Mouse (Mus musculus) gastrocnemius, adult 18-20 months (tissue): Measurements from ENCODE around the gene Ifnar1. TPM values are rescaled to one million over a fixed set of nuclear protein-coding genes. Genes with fewer than 3 reads are reported as not detected.
A peak's percentile ranks its signal among the peaks of the same experiment; 100 is the strongest.
"Not testable (repeated sequence)": the region's sequence is repeated elsewhere in the genome, so short reads cannot be mapped to it uniquely, and the experiment has no call there.

Experiments used
- DNase-seq: peaks from one replicate; pipeline ENCODE4 v3.0.0; 2021; ENCODE audit warnings: low spot score
- long read RNA-seq, 2 experiments: library from polyadenylated mRNA; stranded (forward); transcript quantifications; one replicate each; pipeline ENCODE4 v2.0.0; 2021
- total RNA-seq, 2 experiments: library from RNA; stranded (reverse); gene quantifications; 2 replicates each; pipeline ENCODE4 v1.2.3; 2021

Ifnar1 gene
- total RNA-seq, result 10 to 100 TPM in 1 of 2 experiments, 1 to 10 TPM in 1; 9.8 to 12.2 TPM
- long read RNA-seq, experiment 1, transcript Ifnar1-201 (11 exons, 3,909 nt), result major isoform, 5 of 9 reads
- long read RNA-seq, experiment 1, partial matches to known transcripts, result 0 of 9 reads
- long read RNA-seq, experiment 1, other reads (novel, unspliced or antisense), result 4 of 9 reads
- long read RNA-seq, experiment 2, transcript Ifnar1-201 (11 exons, 3,909 nt), result major isoform, 6 of 9 reads
- long read RNA-seq, experiment 2, partial matches to known transcripts, result 1 of 9 reads
- long read RNA-seq, experiment 2, other reads (novel, unspliced or antisense), result 1 of 9 reads

- DNase-seq, result peak; percentile 100
These were observed at the start of gene Ifnar1 for GRCm38 (mm10) chr16:91484808-91485700. Ifnar1 (plus strand) TSS chr16:91485238.

GRCm38 (mm10) chr16:91438081-91438480, 47.0 kb upstream of the Ifnar1 start:
- no peak for DNase-seq

DNA sequence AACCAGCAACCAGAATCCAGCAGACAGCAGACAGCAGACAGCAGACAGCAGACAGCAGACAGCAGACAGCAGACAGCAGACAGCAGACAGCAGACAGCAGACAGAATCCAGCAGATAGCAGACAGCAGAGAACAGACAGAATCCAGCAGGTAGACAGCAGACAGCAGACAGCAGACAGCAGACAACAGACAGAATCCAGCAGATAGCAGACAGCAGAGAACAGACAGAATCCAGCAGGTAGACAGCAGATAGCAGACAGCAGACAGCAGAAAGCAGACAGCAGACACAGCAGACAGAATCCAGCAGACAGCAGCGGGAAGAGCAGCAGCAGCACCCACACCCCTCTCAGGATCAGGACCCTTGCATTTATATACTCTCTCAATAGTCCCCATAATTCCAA, 46.4 kb upstream of the Ifnar1 start:
- DNase-seq, result not testable (repeated sequence)

DNA sequence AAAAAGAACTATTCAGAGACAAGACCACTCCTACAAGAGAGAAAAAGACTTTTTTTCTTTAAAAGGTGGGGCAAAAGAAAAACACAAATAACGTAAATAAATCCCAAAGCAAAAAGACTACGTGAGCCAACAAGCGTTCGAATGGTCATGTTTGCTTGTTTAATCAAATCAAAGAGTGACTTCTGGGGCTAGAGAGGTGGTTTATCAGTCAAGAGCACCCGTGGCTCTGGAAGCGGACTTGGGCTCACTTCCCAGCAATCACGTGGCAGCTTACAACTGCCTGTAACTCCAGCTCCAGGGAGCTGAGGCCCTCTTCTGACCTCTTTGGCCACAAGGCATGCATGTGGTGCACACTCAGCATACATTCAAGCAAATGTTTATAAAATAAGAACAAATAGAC, 43.7 kb upstream of the Ifnar1 start:
- peak; percentile 44 for DNase-seq

- DNase-seq, result no peak
These were observed 43.2 kb upstream of the Ifnar1 start for GRCm38 (mm10) chr16:91441811-91442240.

GRCm38 (mm10) chr16:91442446-91442845, 42.6 kb upstream of the Ifnar1 start:
- no peak for DNase-seq

DNA sequence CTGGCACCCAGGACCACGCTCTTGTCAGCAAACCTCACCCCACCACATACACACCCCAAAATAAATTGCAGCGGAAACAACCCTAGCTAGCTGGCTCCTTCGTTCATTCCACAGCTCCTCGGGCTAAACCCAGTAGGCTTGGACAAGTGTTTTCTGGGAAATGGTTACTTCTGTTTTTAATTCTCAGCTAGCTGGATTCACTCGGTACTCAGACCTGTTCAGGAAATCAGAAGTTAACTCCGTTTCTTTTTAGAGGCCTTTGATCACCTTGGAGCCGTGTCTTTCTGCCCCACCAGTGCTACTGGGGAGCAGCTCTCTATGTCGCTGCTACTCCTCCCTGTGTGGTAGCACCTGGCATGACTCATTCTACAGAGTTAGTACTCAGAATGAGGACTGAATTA, 41.8 kb upstream of the Ifnar1 start:
- DNase-seq, result no peak

GRCm38 (mm10) chr16:91444847-91445246, 40.2 kb upstream of the Ifnar1 start:
- DNase-seq, result no peak

DNA sequence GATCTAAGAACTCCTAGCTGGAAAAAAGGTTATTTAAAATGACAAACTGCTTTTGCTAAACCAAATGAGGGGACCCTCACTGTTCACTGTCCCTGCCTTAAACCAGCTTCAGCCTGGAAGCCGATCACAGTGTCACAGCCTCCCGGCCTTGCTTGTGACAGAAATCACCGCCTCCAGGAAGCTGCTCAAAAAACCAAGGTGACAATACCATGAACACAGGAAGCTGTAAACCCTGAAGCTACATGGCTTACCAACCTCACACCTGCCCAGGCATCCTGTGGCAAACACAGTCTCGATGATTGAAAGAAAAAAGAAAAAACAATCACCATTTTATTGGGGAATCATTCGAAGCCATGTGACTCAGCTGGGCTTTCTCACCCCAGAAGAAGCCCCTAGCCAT, 39.5 kb upstream of the Ifnar1 start:
- no peak for DNase-seq

DNA sequence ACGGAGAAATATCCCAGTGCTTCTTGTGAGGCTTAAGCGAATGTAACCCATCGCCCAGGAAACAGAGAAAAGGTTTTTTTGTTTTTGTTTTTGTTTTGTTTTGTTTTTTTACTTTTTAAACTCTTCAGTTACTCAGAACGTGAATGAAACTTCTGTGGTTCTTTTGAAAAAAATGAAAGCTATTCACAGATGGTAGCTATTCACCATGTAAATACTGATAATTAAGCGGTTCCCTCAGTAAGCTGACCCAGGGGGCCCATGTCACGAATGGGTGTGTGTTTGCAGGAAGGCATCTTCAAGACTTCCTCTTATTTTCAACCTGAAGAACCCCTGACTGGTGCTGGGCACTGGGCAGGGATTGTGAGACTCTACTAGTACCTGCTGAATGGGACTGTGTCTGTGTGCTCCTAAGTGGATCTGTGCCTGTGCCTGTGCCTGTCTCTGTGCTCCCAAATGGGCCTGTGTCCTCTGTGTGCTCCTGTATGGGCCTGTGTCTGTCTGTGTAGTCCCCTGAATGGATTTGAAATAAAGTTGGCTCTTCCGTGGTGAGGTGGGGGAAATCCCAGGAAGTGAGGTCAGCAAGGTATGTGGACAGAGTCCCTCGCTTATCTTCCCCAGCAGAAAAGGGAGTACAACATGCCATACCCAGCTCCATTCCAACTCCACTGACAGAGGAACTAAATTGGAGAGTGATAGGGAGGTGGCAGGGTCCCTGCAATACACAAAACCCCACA, 38.1 kb upstream of the Ifnar1 start:
- no peak for DNase-seq

DNA sequence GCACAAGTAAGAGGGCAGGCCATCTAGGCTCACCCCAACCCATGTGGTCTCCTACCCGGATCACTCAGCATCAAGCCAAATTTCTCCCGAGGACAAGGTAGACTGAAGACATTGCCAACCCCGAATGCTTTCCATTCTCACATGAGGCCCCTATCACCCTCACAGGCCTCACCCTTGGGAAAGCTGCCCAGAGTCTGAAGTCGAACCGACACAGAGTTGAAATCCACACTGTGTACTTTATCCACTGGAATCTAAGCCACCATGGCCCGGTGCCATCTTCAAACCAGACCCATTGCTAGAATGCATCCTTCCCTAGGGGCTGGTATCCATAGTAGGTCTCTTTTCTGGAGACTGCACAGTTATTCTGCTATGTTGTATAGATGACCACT, 37.5 kb upstream of the Ifnar1 start:
- DNase-seq, result no peak

GRCm38 (mm10) chr16:91448088-91448487, 37.0 kb upstream of the Ifnar1 start:
- DNase-seq, result no peak

DNA sequence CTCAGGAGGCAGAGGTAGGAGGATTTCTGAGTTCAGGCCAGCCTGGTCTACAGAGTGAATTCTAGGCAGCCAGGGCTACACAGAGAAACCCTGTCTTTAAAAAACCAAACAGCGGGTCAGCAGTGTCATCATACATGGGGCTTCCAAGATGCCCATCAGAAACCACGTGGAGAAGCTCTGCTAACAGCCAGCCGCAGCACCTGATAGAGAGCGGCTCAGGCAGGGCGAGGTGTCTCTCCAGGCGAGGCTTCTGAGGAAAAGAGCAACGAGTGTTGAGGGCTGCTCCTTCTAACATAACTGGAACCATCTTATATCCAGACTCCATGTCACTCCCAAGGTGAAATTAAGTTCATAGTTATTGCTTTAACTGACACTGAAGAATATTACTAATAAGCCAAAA, 36.1 kb upstream of the Ifnar1 start:
- DNase-seq, result no peak

DNA sequence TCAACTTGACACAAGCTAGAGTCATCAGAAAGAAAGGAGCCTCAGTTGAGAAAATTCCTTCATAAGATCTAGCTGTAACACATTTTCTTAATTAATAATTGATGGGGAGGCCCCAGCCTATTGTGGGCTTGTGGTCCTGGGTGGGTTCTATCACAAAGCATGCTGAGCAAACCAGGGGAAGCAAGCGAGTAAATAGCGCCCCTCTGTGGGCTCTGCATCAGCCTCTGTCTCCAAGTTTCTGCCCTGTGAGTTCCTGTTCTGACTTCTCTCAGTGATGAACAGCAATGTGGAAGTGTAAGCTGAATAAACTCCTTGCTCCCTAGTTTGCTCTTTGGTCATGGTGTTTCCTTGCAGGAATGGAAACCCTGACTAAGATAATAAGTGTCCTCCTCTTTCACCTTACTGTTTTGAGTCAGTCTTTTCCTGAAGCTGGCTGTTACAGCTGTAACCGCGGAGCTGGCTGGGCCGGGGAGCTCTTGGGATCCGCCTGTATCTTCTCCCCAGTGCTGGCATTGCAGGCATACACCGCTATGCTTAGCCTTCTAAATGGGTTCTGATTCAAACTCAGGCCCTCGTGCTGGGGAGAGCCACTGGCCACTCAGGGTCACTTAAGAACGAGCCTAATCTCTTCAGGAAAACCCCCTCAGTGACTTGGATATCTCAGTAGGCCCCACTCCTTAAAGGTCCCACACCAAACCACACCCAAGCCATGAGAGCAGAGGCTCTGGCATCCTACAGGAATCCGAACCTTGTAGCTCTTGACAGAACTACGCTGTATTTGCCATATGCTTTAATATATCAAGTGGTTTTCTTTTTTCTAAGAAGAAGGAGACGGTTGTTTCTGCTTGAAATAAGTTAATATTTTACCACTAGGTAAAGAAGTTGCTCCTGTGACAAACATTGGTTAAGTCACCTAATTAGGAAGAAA, 34.6 kb upstream of the Ifnar1 start:
- no peak for DNase-seq

- no peak for DNase-seq
These were observed 33.1 kb upstream of the Ifnar1 start for GRCm38 (mm10) chr16:91451949-91452348.

DNA sequence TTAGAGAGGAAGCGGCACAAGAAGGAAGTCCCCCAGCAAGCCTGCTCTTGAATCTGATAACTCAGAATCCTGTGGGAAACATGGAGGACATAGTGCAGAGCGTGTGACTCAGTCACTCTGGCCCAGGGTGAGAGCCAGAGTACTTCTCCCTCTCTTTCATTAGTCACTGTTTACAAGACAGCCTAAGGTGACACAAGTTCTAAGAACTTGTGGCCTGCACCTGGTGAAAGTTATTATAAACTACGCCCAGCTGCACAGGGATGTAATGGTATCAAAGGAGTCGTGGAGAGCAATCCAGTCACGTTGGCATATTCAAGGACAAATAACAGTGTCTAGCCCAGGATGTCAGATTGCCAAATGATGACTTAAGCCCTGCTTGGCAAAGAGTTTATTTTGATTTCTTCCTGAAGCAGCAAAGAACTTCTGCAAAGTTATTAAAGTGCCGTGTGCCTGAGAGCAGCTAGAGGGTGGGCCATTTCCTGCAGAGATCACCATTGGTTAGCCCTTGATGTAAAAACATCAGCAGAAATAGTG, 32.6 kb upstream of the Ifnar1 start:
- DNase-seq, result peak; percentile 40

- no peak for DNase-seq
These were observed 29.2 kb upstream of the Ifnar1 start for GRCm38 (mm10) chr16:91455868-91456267.

DNA sequence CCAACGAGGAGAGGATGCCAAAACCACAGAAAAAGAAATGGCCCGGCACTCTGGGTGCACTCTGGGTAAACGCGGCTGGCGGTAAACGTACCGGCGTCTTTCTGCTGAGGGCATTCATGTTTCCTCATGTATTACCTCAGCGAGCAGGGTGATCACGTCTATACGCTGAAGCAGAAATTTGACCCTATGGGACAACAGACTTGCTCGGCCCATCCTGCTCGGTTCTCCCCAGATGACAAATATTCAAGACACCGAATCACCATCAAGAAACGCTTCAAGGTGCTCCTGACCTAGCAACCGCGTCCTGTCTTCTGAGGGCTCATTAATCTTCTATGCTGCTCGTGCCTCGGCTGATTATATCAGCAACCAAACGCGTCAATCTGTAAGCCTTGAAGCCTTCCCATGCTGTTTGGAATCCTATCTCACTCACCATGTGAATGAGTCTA, 26.7 kb upstream of the Ifnar1 start:
- DNase-seq, result no peak

DNA sequence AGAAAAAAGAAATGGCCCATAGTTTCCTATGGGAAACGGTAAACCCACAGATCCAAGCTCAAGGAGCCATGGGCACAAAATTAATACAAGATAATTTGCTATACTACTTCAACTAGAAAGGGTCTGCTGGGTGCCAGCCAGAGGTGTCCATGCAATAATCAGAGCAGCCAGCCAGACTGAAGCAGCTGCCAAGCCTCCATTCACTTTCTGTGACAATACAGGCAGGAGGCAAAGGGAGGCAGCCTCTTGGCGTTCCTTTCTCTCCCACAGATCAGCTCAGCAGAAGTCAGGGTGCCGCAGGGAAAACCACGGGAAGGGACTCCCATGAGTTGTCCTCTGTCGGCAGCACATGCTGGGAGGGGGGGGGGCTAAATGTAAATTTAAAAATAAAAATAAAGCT, 26.1 kb upstream of the Ifnar1 start:
- DNase-seq, result no peak

DNA sequence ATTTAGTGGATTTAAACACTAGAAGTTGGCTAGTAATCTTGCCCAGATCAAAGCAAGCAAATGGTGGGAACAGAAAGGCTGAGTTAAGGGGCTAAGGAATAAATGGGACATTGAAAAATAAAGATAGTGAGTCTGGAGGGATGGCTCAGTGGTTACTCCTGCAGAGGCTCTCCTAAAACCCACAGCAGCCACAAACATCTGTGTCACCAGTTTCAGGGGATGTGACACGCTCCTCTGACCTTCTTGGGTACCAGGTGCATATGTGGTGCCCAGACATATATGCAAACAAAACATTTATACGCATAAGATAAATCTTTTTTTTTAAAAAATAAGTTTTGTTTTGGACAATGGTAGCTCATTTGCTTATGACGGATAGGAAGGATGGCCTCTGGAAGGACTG, 25.6 kb upstream of the Ifnar1 start:
- no peak for DNase-seq
